Mouse (Mus musculus) MEL (cell line): Measurements from ENCODE around the gene Rnf123.

Experiments used
- CTCF ChIP-seq, 3 experiments: IDR thresholded peaks in 2 of 3; conservative IDR thresholded peaks in 1 of 3; 2 replicates each; pipeline ENCODE4 v1.5.1; 2011 to 2012; ENCODE audit warnings: low read length in 3 of 3, low read depth in 2 of 3, mild to moderate bottlenecking in 2 of 3, improper control_type of control experiment in 1 of 3, inconsistent platforms in 1 of 3, mixed read lengths in 1 of 3, moderate library complexity in 1 of 3; ENCODE audit not compliant: control insufficient read depth in 1 of 3, insufficient read depth in 1 of 3, poor library complexity in 1 of 3, severe bottlenecking in 1 of 3
- E2F4 ChIP-seq: IDR thresholded peaks from 2 replicates; pipeline ENCODE4 v1.6.1; 2011; ENCODE audit warnings: low read depth, low read length, improper control_type of control experiment, borderline replicate concordance
- ETS1 ChIP-seq: IDR thresholded peaks from 2 replicates; pipeline ENCODE4 v1.6.1; 2012; ENCODE audit warnings: low read depth, mild to moderate bottlenecking, inconsistent platforms, low read length, improper control_type of control experiment, moderate library complexity
- GATA1 ChIP-seq: IDR thresholded peaks from 2 replicates; pipeline ENCODE4 v1.6.1; 2011; ENCODE audit warnings: low read depth, low read length, improper control_type of control experiment
- JUND ChIP-seq: IDR thresholded peaks from 2 replicates; pipeline ENCODE4 v1.6.1; 2011; ENCODE audit warnings: low read depth, mild to moderate bottlenecking, improper control_type of control experiment, low read length
- POLR2A ChIP-seq, 2 experiments: IDR thresholded peaks; 2 replicates each; pipeline ENCODE4 v1.6.1; 2011 to 2012; ENCODE audit warnings: low read length in 2 of 2, mild to moderate bottlenecking in 2 of 2, control low read depth in 1 of 2, improper control_type of control experiment in 1 of 2, low read depth in 1 of 2, moderate library complexity in 1 of 2; ENCODE audit not compliant: control insufficient read depth in 1 of 2, insufficient read depth in 1 of 2, poor library complexity in 1 of 2
- POLR2AphosphoS2 ChIP-seq: IDR thresholded peaks from 2 replicates; pipeline ENCODE4 v1.6.1; 2011; ENCODE audit warnings: low read length, improper control_type of control experiment
- RCOR1 ChIP-seq: IDR thresholded peaks from 2 replicates; pipeline ENCODE4 v1.6.1; 2012; ENCODE audit warnings: low read depth, mild to moderate bottlenecking, inconsistent platforms, low read length, improper control_type of control experiment
- UBTF ChIP-seq: IDR thresholded peaks from 2 replicates; pipeline ENCODE4 v1.6.1; 2012; ENCODE audit warnings: low read depth, mild to moderate bottlenecking, inconsistent platforms, low read length, improper control_type of control experiment, moderate library complexity, borderline replicate concordance; ENCODE audit not compliant: insufficient read depth
- USF1 ChIP-seq: IDR thresholded peaks from 2 replicates; pipeline ENCODE4 v1.6.1; 2014; ENCODE audit warnings: low read depth, mild to moderate bottlenecking, inconsistent platforms, low read length, improper control_type of control experiment, moderate library complexity
- USF2 ChIP-seq, 2 experiments: IDR thresholded peaks; 2 replicates each; pipeline ENCODE4 v1.6.1; 2011 to 2012; ENCODE audit warnings: improper control_type of control experiment in 2 of 2, low read length in 2 of 2, borderline replicate concordance in 1 of 2, inconsistent platforms in 1 of 2, low read depth in 1 of 2, mild to moderate bottlenecking in 1 of 2; ENCODE audit not compliant: insufficient read depth in 1 of 2
- ZC3H11A ChIP-seq: IDR thresholded peaks from 2 replicates; pipeline ENCODE4 v1.6.1; 2012; ENCODE audit warnings: low read depth, mild to moderate bottlenecking, inconsistent platforms, low read length, improper control_type of control experiment
- ZMIZ1 ChIP-seq: IDR thresholded peaks from 2 replicates; pipeline ENCODE4 v1.6.1; 2012; ENCODE audit warnings: low read depth, mild to moderate bottlenecking, inconsistent platforms, low read length, improper control_type of control experiment, moderate library complexity

DNA sequence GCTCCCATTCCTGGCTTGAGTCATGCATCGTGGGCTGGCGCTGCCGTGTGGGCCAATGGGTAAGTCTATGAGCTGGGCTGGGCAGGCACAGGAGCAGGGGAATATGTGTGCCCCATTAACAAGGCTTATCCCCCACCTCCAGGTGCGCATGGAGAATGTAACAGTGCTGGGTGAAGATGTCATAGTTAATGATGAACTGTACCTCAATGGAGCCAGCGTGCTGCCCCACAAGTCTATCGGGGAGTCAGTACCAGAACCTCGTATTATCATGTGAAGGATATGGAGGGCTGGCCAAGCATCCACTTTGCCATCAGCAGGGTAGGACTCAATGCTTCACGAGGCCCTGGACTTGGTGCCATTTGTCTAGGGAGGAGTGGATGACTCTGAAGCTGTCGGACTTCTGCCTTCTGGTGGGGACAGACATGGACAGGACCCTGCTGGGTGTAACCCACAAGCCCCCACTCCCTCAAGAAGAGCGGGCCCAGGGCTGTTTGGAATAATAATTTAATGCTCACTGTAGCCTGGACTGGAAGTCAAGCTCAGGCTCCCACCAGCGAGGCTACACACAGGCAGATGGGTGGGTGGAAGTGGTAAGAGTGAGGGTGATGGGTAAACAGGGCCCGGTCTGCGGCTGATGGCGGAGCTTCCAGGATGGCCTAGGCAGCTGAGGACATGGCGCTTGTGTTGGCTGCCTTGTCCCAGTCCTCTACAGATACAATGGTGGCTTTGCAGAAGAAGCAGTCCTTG is 31.8 kb downstream of the Rnf123 start:
- TF ChIP-seq ZMIZ1 (no peak), ZC3H11A (no peak), POLR2A (IDR thresholded peaks at IDR 0.05; ENCODE audit: control insufficient read depth in 1 of 2, insufficient read depth in 1 of 2, low read depth in 1 of 2, low read length in 2 of 2, poor library complexity in 1 of 2) (no peak), UBTF (no peak), RCOR1 (no peak), E2F4 (no peak), GATA1 (no peak), ETS1 (no peak), CTCF (IDR thresholded peaks at IDR 0.05 in 2 of 3, conservative IDR thresholded peaks at IDR 0.05 in 1 of 3; ENCODE audit: control insufficient read depth in 1 of 3, insufficient read depth in 1 of 3, low read depth in 2 of 3, low read length in 3 of 3, poor library complexity in 1 of 3, severe bottlenecking in 1 of 3) (no peak), JUND (no peak), POLR2AphosphoS2 (peak; percentile 40; the same call in 1 of the 2 replicates), USF2 (IDR thresholded peaks at IDR 0.05; ENCODE audit: borderline replicate concordance in 1 of 2, insufficient read depth in 1 of 2, low read depth in 1 of 2, low read length in 2 of 2) (no peak), USF1 (no peak)
